Mouse (Mus musculus) c-Kit-negative CD71-positive TER-119-positive erythroid progenitor cells, embryonic 14.5 days (primary cell): ENCODE measurements around the gene Abca6.

Experiments
- DNase-seq: peaks from one replicate; pipeline ENCODE4 v3.0.0-alpha.2; 2013; ENCODE audit warnings: low read depth, low spot score

Abca6 gene

DNA sequence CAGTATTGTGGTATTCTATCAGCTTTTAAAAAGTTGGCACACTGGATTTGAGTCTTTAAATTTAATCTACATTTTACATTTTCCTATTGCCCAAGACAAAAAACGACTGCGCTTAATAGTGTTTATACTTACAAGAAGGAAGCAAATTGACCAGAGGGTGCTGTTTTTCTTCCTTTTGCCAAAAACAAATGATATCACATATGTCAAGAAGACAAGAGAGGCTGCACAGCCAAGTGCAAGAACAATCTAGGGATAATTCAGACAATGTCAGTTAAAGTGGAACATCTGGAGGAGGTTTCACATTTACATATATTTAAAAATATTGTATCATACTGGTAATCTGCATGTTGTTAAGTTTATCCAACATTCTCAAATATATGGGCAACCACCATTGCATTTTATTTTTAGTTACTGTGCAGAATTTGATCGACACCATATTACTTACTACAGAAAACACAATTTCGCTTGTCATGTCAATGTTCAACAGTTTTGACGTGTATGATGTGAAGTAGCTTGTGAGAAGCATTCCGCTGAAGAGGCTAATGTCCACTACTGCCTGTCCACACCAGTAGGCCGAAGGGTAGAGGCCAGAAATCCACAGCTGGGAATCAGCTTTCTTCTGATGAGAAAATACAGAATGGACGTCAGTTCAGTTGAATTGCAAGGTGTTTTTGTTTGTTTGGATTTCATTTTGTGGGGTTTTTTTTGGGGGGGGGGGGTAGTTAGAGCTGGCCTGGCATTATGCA, 54.8 kb downstream of the Abca6 start:
- DNase-seq = no peak

DNA sequence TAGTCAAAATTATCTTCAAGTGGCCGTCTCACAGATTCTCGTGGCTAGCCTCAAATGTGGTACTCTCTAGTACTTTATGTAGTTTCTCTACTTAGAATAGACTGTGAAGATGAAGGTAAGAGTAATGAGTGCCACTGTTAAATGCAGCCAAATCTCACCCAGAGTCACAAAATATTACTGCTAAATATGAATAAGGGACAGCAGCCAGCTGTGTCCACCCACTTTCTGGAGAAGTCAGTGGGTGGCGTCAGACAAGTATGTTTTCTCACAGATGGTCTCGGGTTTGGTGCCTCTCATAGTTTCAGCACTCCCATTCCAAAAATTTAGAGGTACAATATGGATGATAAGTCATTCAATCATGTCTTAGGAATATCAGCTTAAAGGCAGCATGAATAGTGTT, 56.3 kb downstream of the Abca6 start:
- no peak for DNase-seq

DNA sequence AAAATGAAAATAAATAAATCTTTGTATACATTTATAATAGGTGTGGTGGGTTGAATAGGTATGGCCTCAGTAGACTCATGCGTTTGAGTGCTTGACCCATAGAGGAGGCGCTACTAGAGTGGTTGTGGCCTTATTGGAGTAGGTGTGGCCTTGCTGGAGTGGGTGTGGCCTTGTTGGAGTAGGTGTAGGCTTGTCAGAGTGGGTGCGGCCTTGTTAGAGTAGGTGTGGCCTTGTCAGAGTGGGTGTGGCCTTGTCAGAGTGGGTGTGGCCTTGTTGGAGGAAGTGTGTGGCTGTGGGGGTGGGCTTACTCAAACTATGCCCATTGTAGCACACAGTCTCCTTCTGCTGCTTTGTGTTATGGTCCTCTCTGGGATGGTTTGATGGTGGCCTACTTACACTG, 80.4 kb downstream of the Abca6 start:
- DNase-seq = no peak

DNA sequence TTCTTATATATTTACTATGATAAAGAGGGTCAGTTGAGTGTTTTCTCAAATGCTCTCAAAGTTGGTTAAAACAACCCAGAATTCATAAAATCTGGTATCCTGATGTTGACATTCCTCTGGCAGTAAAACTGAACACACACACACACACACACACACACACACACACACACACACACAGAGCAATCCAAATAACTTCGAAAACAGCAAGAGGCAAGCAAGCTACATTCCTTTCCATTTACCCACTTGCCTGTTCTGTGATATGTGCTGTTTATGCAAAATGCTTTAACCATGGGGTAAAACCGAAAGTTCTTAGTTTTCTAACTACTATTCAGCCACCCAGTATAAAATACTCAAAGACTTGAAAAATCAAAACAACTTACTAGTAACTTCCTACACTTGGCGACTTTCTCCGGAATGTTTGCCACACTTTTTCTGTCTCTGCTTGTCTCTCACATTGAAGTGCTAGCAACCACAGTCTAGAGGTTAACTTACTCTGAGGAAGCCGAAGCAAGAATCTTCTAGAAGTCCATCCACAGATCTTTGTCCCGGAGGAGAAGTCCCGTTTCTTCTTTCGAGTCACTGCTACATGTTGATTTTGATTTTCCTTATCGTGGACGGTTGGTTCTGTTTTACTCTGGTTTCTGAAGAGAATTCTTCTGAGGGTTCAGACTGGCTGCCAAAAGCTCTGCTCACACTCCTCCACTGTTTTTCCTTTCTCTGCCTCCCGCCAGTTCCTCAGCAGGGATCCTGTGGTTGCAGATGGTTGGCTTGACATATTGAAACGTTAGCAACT, 83.9 kb downstream of the Abca6 start, which contains the start of gene Abca9:
TSS of gene Abca9 (minus strand) at position 738 of the 793 bp plus-strand sequence.
- DNase-seq = no peak

DNA sequence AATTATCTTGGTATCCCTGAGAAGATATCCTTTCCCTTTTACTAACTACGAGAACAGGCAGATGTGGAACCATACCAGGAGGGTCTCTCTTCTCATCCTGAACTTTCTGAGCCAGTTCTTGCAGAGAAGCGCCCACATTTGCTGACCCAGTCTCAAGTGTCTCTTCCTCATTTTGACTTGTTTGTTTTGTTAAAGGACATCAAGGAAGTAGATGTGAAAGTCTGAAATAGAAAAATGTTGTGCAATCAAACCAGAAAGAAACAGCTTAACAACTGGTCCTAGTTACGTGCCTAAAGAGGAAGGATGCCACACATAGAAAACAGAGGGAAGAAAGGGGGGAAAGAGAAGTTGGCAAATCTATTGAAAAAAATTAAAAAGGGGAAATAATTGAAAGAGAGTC, 85.8 kb downstream of the Abca6 start:
- no peak for DNase-seq

DNA sequence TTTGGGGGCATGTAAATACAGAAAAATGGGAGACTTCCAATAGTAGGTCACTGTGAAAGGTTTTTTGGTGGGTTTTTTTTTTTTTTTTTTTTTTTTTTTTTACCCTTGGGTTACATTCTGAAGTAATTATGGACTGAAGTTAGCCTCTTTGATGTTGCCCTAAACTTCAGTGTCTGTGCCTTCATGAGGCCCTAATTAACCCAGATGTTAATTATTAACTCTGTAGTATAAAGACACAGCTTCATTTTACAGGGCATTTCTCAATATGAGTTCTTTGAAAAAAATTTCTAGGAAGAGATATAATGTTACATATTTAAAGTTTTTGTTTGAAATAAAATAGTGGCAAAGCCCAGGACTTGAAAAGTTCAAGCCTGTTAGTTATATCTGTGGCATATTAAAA, 86.2 kb downstream of the Abca6 start:
- no peak for DNase-seq

DNA sequence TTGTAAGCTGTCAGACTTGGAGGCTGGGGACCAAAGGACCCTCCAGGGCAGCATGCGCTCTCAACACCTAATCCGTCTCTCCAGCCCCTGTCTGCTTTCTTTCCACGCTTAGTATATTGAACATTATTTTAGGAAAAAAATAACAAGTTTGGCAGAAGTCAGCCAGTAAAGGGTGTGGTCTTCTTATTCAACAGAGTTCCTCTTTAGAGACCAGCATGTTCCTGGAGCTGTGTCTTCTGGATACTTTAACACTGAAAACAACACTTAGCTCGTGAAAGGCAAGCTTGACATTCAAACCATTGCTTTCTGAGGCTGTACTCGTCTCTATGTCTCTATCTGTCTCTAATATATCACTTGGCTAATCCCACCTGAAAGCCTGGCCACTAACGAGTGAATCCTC, 94.5 kb downstream of the Abca6 start:
- DNase-seq = no peak

DNA sequence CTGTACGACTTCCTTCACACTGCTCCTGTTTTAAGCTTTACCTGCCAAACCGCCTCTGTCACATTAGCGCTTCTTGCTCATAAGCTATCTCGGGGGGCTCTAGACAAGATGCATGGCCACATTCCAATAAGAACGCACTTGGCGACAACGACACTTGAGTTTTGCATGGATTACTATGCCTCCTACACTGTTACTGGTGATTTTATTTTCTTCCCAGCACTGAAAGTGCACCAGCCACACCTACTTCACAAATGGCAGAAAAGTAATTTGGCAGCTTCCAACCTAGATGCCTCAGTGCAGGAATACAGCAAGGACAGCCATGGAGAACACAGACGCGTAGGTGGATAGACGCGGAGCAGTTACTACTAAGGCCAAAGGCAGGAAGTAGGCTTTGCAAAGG, 95.6 kb downstream of the Abca6 start:
- no peak for DNase-seq

DNA sequence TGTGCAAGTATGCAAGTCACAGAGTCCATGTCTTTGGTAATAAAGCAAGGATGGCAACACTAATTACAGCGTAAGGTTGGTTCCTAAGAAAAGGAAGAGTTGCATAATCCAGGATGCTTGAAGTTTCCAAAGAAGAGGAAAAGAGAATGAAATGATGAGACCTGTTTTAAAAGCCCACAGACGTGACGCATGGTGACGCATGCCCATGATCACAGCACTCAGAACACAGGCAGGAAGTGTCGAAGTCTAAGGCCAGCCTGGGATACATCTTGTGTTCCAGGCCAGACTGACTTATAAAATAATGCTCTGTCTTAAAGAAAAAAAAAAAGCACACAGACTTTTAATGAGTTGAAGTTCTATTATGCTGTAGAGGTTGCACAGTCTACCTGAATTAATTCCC, 103.9 kb downstream of the Abca6 start:
- no peak for DNase-seq

DNA sequence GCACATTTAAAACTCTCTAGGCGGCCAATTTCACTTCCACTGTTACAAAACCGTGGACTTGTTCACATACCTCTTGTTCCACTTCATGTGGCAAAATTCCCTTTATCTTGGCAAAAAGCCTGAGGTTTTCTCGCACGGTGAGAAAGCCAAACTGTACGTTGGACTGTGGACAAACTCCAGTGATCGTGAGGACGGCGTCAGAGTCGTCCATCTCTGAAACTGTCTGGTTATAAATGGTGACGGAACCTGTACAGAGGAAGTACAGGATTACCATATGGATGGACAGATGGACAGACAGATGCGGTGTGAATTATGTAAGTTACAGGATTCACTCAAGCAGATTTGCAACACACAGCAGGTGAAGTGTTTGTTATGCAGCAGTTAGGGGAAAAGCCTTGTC, 106.2 kb downstream of the Abca6 start:
- no peak for DNase-seq

DNA sequence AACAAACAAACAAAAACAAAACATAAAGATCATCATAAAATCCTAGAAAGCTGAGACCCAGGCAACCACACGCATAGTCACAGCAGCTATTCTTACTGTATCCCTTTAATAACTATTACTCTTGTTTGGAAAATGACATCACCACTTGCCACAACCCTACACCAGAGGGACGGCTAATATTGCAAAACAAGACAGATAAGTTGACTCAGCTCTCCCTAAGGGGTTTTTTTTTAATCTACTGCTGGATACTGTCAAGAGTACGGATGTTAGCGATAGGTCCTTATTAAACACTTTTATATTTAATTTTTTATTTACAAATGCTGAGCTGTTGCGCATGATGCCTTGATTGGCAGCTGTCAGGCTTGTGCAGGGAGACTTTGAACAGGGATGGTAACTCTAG, 120.8 kb downstream of the Abca6 start:
- DNase-seq = no peak
